Mouse (Mus musculus): ENCODE results near the gene Vmn1r239-ps.
"Not testable (repeated sequence)": the region's sequence is repeated elsewhere in the genome, so short reads cannot be mapped to it uniquely, and the experiment has no call there.

The Vmn1r239-ps gene

GRCm38 (mm10) chrX:147453610-147454009, at the start of gene Vmn1r239-ps:
Gene Vmn1r239-ps, minus strand, starts transcription at chrX:147453710.
- DNase-seq = not testable (repeated sequence)

GRCm38 (mm10) chrX:147489551-147489950, 36.0 kb upstream of the Vmn1r239-ps start:
- no peak for DNase-seq

GRCm38 (mm10) chrX:147443386-147443785, 10.1 kb downstream of the Vmn1r239-ps start:
- no peak for DNase-seq

GRCm38 (mm10) chrX:147435400-147435799, 18.1 kb downstream of the Vmn1r239-ps start:
- DNase-seq = no peak

- peak in 1 of 2 experiments; percentile 9 for DNase-seq
These were observed 23.8 kb downstream of the Vmn1r239-ps start for GRCm38 (mm10) chrX:147429753-147430152.

- DNase-seq = no peak
These were observed 24.4 kb downstream of the Vmn1r239-ps start, which contains the start of gene Il13ra2 for GRCm38 (mm10) chrX:147429129-147429528. Gene Il13ra2, minus strand, starts transcription at chrX:147429192.
